Mouse (Mus musculus): ENCODE results near the gene Eloa.
A peak's percentile ranks its signal among the peaks of the same experiment; 100 is the strongest.

GRCm38 (mm10) chr4:135969070-135969750 is 52.4 kb downstream of the Eloa start:
- TF ChIP-seq E2F4 (IDR thresholded peaks at IDR 0.05; ENCODE audit: insufficient read depth) (no peak), POLR2A (IDR thresholded peaks at IDR 0.05; ENCODE audit: insufficient read length, low read depth) (no peak), SRF (IDR thresholded peaks at IDR 0.05; ENCODE audit: control insufficient read depth, insufficient read length, low read depth) (no peak), MYOG (IDR thresholded peaks at IDR 0.05; ENCODE audit: control insufficient read depth in 1 of 3, insufficient read depth in 1 of 3, insufficient read length in 2 of 3, low read depth in 2 of 3) (no peak), USF1 (IDR thresholded peaks at IDR 0.05; ENCODE audit: low read depth) (no peak), POLR2AphosphoS2 (IDR thresholded peaks at IDR 0.05; ENCODE audit: insufficient read length, low read depth) (peak; percentile 35), MAX (IDR thresholded peaks at IDR 0.05; ENCODE audit: low read depth) (no peak)
